ENCODE assay signal across 9 mouse cellular contexts in the genomic region with DNA sequence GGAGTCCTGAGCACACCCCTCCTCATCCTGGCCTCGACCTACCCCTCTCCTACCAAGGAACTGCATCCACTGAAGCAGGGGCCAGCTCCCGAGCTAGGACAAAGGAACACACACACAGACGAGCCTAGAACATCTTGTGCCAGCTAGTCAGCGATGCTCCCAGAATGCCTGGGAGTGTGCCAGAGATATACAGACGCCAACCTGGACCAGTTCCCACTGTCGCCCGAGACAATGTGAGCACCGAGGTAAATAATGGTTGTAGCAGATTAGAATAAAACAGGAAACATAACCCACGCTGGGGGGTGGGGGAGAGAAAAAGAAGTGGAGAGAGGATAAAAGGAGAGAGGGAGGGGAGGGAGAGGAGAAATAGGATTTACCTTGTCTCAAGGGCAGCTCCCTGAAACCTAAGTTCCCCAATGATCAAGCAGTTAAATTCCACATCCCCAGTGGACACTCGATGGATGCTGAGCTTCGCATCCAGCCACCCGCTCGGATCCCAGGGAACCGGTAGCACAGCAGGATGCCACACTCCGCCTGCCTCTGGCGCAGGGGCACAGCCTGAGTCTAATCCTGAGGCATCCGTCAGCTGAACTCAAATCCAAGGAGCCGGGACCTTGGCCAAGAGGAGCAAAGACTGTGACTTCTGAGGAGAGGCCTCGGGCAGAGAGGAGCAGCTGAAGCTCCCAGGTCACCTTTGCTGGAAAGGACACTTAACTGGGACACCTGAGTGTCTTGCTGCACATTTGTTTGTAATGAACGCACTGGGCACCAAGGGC. TPM values are rescaled to one million over a fixed set of nuclear protein-coding genes. Genes with fewer than 3 reads are reported as not detected.
DNase-seq lines count a peak whose midpoint lies in the region; ATAC-seq and TF ChIP-seq lines count a peak whose summit lies in the region.
"Had no signal": no experiment of that assay in that cellular context is flagged by ENCODE, and none has a peak within 500 bp of the region (broad histone marks: within the 10 kb centered on the region; RNA-seq: fewer than 3 reads in every experiment).

No protein-coding gene starts in this region.

- H3K4me2 ChIP-seq in hindbrain, postnatal 0 days (ENCODE audit: low read depth, low read length) = 0 out of 2 replicates have a peak overlapping the region, but pooled peaks have one; percentile 13
- H3K4me2 ChIP-seq: neural tube, embryonic 12.5 days had no signal

- DNase-seq in kidney, adult 8-10 months = peak; percentile 36 to 39
- DNase-seq in kidney, postnatal 10 days = no peak
- peak; percentile 49 for DNase-seq in cerebellum, adult 8-10 months
- peak; percentile 82 for DNase-seq in hindbrain, postnatal 0 days (ENCODE audit: low spot score)
- DNase-seq in midbrain, embryonic 10.5 days (ENCODE audit: low spot score) = no peak
- DNase-seq in spleen, adult 12 weeks (ENCODE audit: low spot score) = no peak

- H3K9me3 ChIP-seq in hindbrain, postnatal 0 days (ENCODE audit: low read length) = no peaks in the 10 kb centered on the region
- no peaks in the 10 kb centered on the region for H3K9me3 ChIP-seq in midbrain, embryonic 10.5 days (replicated peaks)
- H3K9me3 ChIP-seq: neural tube, embryonic 12.5 days had no signal

- no peak for TF ChIP-seq CTCF in hindbrain, postnatal 0 days (IDR thresholded peaks at IDR 0.05; ENCODE audit: low read depth)

- peak overlapping the region; percentile 21 for H3K9ac ChIP-seq in hindbrain, postnatal 0 days (replicated peaks; ENCODE audit: low read length)
- H3K9ac ChIP-seq: neural tube, embryonic 12.5 days had no signal

- H3K4me3 ChIP-seq in hindbrain, postnatal 0 days (ENCODE audit: low read length) = no peak overlapping the region
- H3K4me3 ChIP-seq in midbrain, embryonic 10.5 days = no peak overlapping the region
- H3K4me3 ChIP-seq: neural tube, embryonic 12.5 days had no signal

- no peaks in the 10 kb centered on the region for H3K27me3 ChIP-seq in hindbrain, postnatal 0 days (ENCODE audit: insufficient read depth, low read length)
- H3K27me3 ChIP-seq in midbrain, embryonic 10.5 days (ENCODE audit: low read depth, poor library complexity, severe bottlenecking) = no peaks in the 10 kb centered on the region
- H3K27me3 ChIP-seq: neural tube, embryonic 12.5 days had no signal

- H3K36me3 ChIP-seq in hindbrain, postnatal 0 days (ENCODE audit: insufficient read depth, low read length) = no peaks in the 10 kb centered on the region
- H3K36me3 ChIP-seq in midbrain, embryonic 10.5 days = peaks cover 30% of the 10 kb centered on the region

- H3K27ac ChIP-seq in hindbrain, postnatal 0 days = peak overlapping the region; percentile 51; the same call in 1 of the 2 replicates
- H3K27ac ChIP-seq in midbrain, embryonic 10.5 days (replicated peaks) = 0 out of 2 replicates have a peak overlapping the region, but pooled peaks have one; percentile 30
- H3K27ac ChIP-seq: neural tube, embryonic 12.5 days had no signal

- no peak for ATAC-seq in hindbrain, postnatal 0 days
- ATAC-seq in inflammation-experienced regulatory T-cells, adult 6 months = no peak
- ATAC-seq in erythroid progenitor cell, adult 5-6 weeks (replicated peaks; ENCODE audit: low FRiP score, poor library complexity, severe bottlenecking) = no peak

- H3K4me1 ChIP-seq in hindbrain, postnatal 0 days (ENCODE audit: insufficient read depth, low read length) = peaks cover 34% of the 10 kb centered on the region
- peaks cover 93% of the 10 kb centered on the region for H3K4me1 ChIP-seq in midbrain, embryonic 10.5 days

- 32% methylated on average over 20 of the region's 20 CpGs for WGBS in hindbrain, postnatal 0 days
- 77% methylated on average over 20 of the region's 20 CpGs for WGBS in midbrain, embryonic 10.5 days

RNA-seq across cellular contexts. Expression of gene Vav2, which starts 5.4 kb away (rescaled TPM):
- 38.4 and 44.9 TPM in 2 replicates for total RNA-seq in hindbrain, postnatal 0 days (2014; rRNA removed)
- 8.2 TPM in 2 replicates for polyA plus RNA-seq in hindbrain, postnatal 0 days (2015; fragmentation: Nextera tagmentation; extraction: Ambion mirVana)
- 11.4 and 13.3 TPM in 2 replicates for polyA plus RNA-seq in midbrain, embryonic 10.5 days (2016; fragmentation: Nextera tagmentation; extraction: Ambion mirVana)
- 1 to 10 TPM; 3.8 to 7.1 (median 7.0) TPM for polyA plus RNA-seq in inflammation-experienced regulatory T-cells, adult 6 months (2017; shearing (Covaris generic))
- total RNA-seq in erythroid progenitor cell, adult 5-6 weeks (2015; ENCODE audit: low replicate concordance) = 1.7 and 3.6 TPM in 2 replicates
- 2.2 and 10.7 TPM in 2 replicates for total RNA-seq in erythroid progenitor cell, adult 5-6 weeks (2017; ENCODE audit: low replicate concordance)

RNA-seq across cellular contexts. Expression of gene Brd3os, which starts 20.6 kb away (rescaled TPM):
- 29.9 and 30.9 TPM in 2 replicates for total RNA-seq in hindbrain, postnatal 0 days (2014; rRNA removed)
- polyA plus RNA-seq in hindbrain, postnatal 0 days (2015; fragmentation: Nextera tagmentation; extraction: Ambion mirVana) = 34.1 and 39.7 TPM in 2 replicates
- polyA plus RNA-seq in midbrain, embryonic 10.5 days (2016; fragmentation: Nextera tagmentation; extraction: Ambion mirVana) = 9.2 and 11.9 TPM in 2 replicates
- polyA plus RNA-seq in inflammation-experienced regulatory T-cells, adult 6 months (2017; shearing (Covaris generic)) = not detected
- total RNA-seq in erythroid progenitor cell, adult 5-6 weeks (2015; ENCODE audit: low replicate concordance) = not detected in 2 replicates
- total RNA-seq in erythroid progenitor cell, adult 5-6 weeks (2017; ENCODE audit: low replicate concordance) = 1.2 TPM in 1 of 2 replicates, not detected in the other

Comparison
In these comparisons a context has a peak if more than half of its experiments do, and no peak if none do; other contexts are left out.
1. DNase-seq: peak in kidney, adult 8-10 months (2 of 2), cerebellum, adult 8-10 months (single experiment) and hindbrain, postnatal 0 days (single experiment); none in kidney, postnatal 10 days (single experiment), midbrain, embryonic 10.5 days (single experiment) and spleen, adult 12 weeks (single experiment).